Mouse (Mus musculus) cerebellum, adult 2 months (tissue): ENCODE results near the gene Chrna1.

Experiments
- CTCF ChIP-seq: fragments of 200-500 bp; IDR thresholded peaks from 2 replicates; pipeline ENCODE4 v1.5.1; 2011; ENCODE audit warnings: low read depth, mild to moderate bottlenecking, control low read depth, low read length, moderate library complexity, borderline replicate concordance; ENCODE audit not compliant: insufficient read depth
- POLR2A ChIP-seq: fragments of 200-500 bp; IDR thresholded peaks from 2 replicates; pipeline ENCODE4 v1.6.1; 2011; ENCODE audit warnings: low read length, control low read depth, borderline replicate concordance; ENCODE audit not compliant: insufficient read depth

GRCm38 (mm10) chr2:73547256-73547655 is 32.9 kb downstream of the Chrna1 start:
- TF ChIP-seq CTCF, result no peak
- no peak for TF ChIP-seq POLR2A
